Mouse (Mus musculus): ENCODE measurements around the gene Ssr4. TPM values are rescaled to one million over a fixed set of nuclear protein-coding genes. Genes with fewer than 3 reads are reported as not detected.

Gene Ssr4
- total and polyA plus RNA-seq, 3 experiments = 281 to 428 (median 291) TPM

- Histone ChIP-seq H3K4me2 (ENCODE audit: insufficient read depth, low read depth, poor library complexity, severe bottlenecking) (no peak overlapping the region), H3K27me3 (replicated peaks) (no peaks in the 10 kb centered on the region), H3K27ac (ENCODE audit: insufficient read depth, low read depth) (no peak overlapping the region), H3K36me3 (replicated peaks in 1 of 2; ENCODE audit: control insufficient read depth in 1 of 2, insufficient read depth in 1 of 2, low read length in 1 of 2) (no peaks in the 10 kb centered on the region), H3K4me1 (ENCODE audit: control insufficient read depth in 1 of 2, insufficient read depth in 2 of 2) (no peaks in the 10 kb centered on the region), H3K9ac (ENCODE audit: insufficient read depth, low read depth) (no peak overlapping the region), H3K79me2 (replicated peaks; ENCODE audit: control insufficient read depth, extremely low read depth, insufficient read depth, poor library complexity, severe bottlenecking) (no peaks in the 10 kb centered on the region), H3K4me3 (replicated peaks in 1 of 3; ENCODE audit: low read depth in 2 of 3, low read length in 2 of 3, poor library complexity in 1 of 3) (no peak overlapping the region), H3K9me3 (replicated peaks; ENCODE audit: low read length) (no peaks in the 10 kb centered on the region)
- TF ChIP-seq TBP (conservative IDR thresholded peaks at IDR 0.05; ENCODE audit: low read depth, low read length) = no peak
- TF ChIP-seq POLR2AphosphoS2 (IDR thresholded peaks at IDR 0.05; ENCODE audit: low read depth, low read length) = no peak
- no peak for TF ChIP-seq NELFE (IDR thresholded peaks at IDR 0.05; ENCODE audit: low read depth, low read length)
- no peak for TF ChIP-seq HCFC1 (IDR thresholded peaks at IDR 0.05; ENCODE audit: low read depth, low read length)
- no peak for TF ChIP-seq USF2 (conservative IDR thresholded peaks at IDR 0.05; ENCODE audit: low read depth, low read length)
- TF ChIP-seq USF1 (IDR thresholded peaks at IDR 0.05; ENCODE audit: low read depth, low read length) = no peak
- TF ChIP-seq ZC3H11A (IDR thresholded peaks at IDR 0.05; ENCODE audit: low read depth, low read length) = no peak
- no peak for TF ChIP-seq MEF2A (IDR thresholded peaks at IDR 0.05; ENCODE audit: borderline replicate concordance, low read depth, low read length)
- no peak for TF ChIP-seq E2F4 (IDR thresholded peaks at IDR 0.05; ENCODE audit: insufficient replicate concordance, low read depth, low read length)
- no peak for TF ChIP-seq MAX (IDR thresholded peaks at IDR 0.05; ENCODE audit: low read length)
- no peak for TF ChIP-seq CHD1 (IDR thresholded peaks at IDR 0.05; ENCODE audit: low read depth, low read length)
- no peak for DNase-seq (ENCODE audit: extremely low read depth)
- dilution Hi-C loops (cut with MboI; ENCODE audit: extremely low pct_ligation_motif_present, extremely low pct_unique_long_range_greater_than_20kb, low sequenced_read_pairs) (no loop called here), in situ Hi-C loops (cut with MboI; ENCODE audit: low pct_ligation_motif_present, low pct_unique_long_range_greater_than_20kb, low sequenced_read_pairs) (no loop called here)
Measured at GRCm38 (mm10) chrX:73835731-73836130, 48.9 kb downstream of the Ssr4 start.

GRCm38 (mm10) chrX:73836691-73837090 is 49.9 kb downstream of the Ssr4 start:
- TF ChIP-seq MXI1 (IDR thresholded peaks at IDR 0.05; ENCODE audit: low read depth, low read length) (no peak), POLR2A (IDR thresholded peaks at IDR 0.05; ENCODE audit: low read depth, low read length) (no peak), ZMIZ1 (IDR thresholded peaks at IDR 0.05; ENCODE audit: low read depth, low read length) (no peak), JUN (IDR thresholded peaks at IDR 0.05; ENCODE audit: insufficient read depth, low read depth, low read length) (no peak), JUND (conservative IDR thresholded peaks at IDR 0.05; ENCODE audit: low read depth, low read length) (no peak), BHLHE40 (IDR thresholded peaks at IDR 0.05; ENCODE audit: low read depth, low read length) (no peak), KAT2A (IDR thresholded peaks at IDR 0.05; ENCODE audit: insufficient replicate concordance, low read length) (no peak), USF1 (IDR thresholded peaks at IDR 0.05; ENCODE audit: low read depth, low read length) (no peak), UBTF (IDR thresholded peaks at IDR 0.05; ENCODE audit: low read depth, low read length) (no peak), RCOR1 (conservative IDR thresholded peaks at IDR 0.05; ENCODE audit: low read depth, low read length) (no peak), MAX (IDR thresholded peaks at IDR 0.05; ENCODE audit: low read length) (no peak), POLR2AphosphoS2 (IDR thresholded peaks at IDR 0.05; ENCODE audit: low read depth, low read length) (no peak), MEF2A (IDR thresholded peaks at IDR 0.05; ENCODE audit: borderline replicate concordance, low read depth, low read length) (no peak), MAFK (IDR thresholded peaks at IDR 0.05; ENCODE audit: insufficient replicate concordance, low read length) (no peak), MYC (IDR thresholded peaks at IDR 0.05; ENCODE audit: low read depth, low read length) (no peak), TCF12 (IDR thresholded peaks at IDR 0.05; ENCODE audit: low read depth, low read length) (no peak), USF2 (conservative IDR thresholded peaks at IDR 0.05; ENCODE audit: low read depth, low read length) (no peak), NRF1 (IDR thresholded peaks at IDR 0.05; ENCODE audit: low read depth, low read length) (no peak)
- H3K27ac ChIP-seq (ENCODE audit: insufficient read depth, low read depth) = no peak overlapping the region
- H3K4me1 ChIP-seq (ENCODE audit: control insufficient read depth in 1 of 2, insufficient read depth in 2 of 2) = no peaks in the 10 kb centered on the region
- no peak overlapping the region for H3K4me2 ChIP-seq (ENCODE audit: insufficient read depth, low read depth, poor library complexity, severe bottlenecking)
- dilution Hi-C loops (cut with MboI; ENCODE audit: extremely low pct_ligation_motif_present, extremely low pct_unique_long_range_greater_than_20kb, low sequenced_read_pairs) = no loop called here
- H3K79me2 ChIP-seq (replicated peaks; ENCODE audit: control insufficient read depth, extremely low read depth, insufficient read depth, poor library complexity, severe bottlenecking) = no peaks in the 10 kb centered on the region
- in situ Hi-C loops (cut with MboI; ENCODE audit: low pct_ligation_motif_present, low pct_unique_long_range_greater_than_20kb, low sequenced_read_pairs) = no loop called here
- H3K9me3 ChIP-seq (replicated peaks; ENCODE audit: low read length) = no peaks in the 10 kb centered on the region
- H3K4me3 ChIP-seq (replicated peaks in 1 of 3; ENCODE audit: low read depth in 2 of 3, low read length in 2 of 3, poor library complexity in 1 of 3) = no peak overlapping the region
- DNase-seq (ENCODE audit: extremely low read depth) = no peak
- no peaks in the 10 kb centered on the region for H3K27me3 ChIP-seq (replicated peaks)
- H3K9ac ChIP-seq (ENCODE audit: insufficient read depth, low read depth) = no peak overlapping the region
- H3K36me3 ChIP-seq (replicated peaks in 1 of 2; ENCODE audit: control insufficient read depth in 1 of 2, insufficient read depth in 1 of 2, low read length in 1 of 2) = no peaks in the 10 kb centered on the region

All from CH12.LX (cell line).